Mouse (Mus musculus) lung, postnatal 0 days (tissue): ENCODE data around the gene Rnf144a. TPM values are rescaled to one million over a fixed set of nuclear protein-coding genes. Genes with fewer than 3 reads are reported as not detected.

Experiments
- ATAC-seq: fragments of 200-750 bp; cut with Nextera tagmentation; 2 replicates; pipeline ENCODE4 v1.8.0; 2017; ENCODE audit warnings: moderate library complexity
- DNase-seq: peaks from one replicate; pipeline ENCODE4 v3.0.0-alpha.2; 2016; ENCODE audit warnings: low spot score
- H3K27ac ChIP-seq: fragments of 300-500 bp; sonication (generic); 2 replicates; pipeline ENCODE4 v1.5.1; 2014; ENCODE audit warnings: antibody characterized with exemption, mild to moderate bottlenecking, low read length, mixed read lengths
- H3K27me3 ChIP-seq: fragments of 300-500 bp; sonication (generic); replicated peaks from 2 replicates; pipeline ENCODE4 v1.6.1; 2014; ENCODE audit warnings: low read length, mixed read lengths; ENCODE audit not compliant: insufficient read depth
- H3K36me3 ChIP-seq: fragments of 300-500 bp; sonication (generic); 2 replicates; pipeline ENCODE4 v1.6.1; 2014; ENCODE audit warnings: low read length, mixed read lengths; ENCODE audit not compliant: insufficient read depth
- H3K4me1 ChIP-seq: fragments of 300-500 bp; sonication (generic); 2 replicates; pipeline ENCODE4 v1.6.1; 2014; ENCODE audit warnings: antibody characterized with exemption, low read depth, low read length, mixed read lengths; ENCODE audit not compliant: insufficient read depth
- H3K4me2 ChIP-seq: fragments of 300-500 bp; sonication (generic); replicated peaks from 2 replicates; pipeline ENCODE4 v1.6.1; 2014; ENCODE audit warnings: low read depth, mild to moderate bottlenecking, low read length, moderate library complexity, mixed read lengths
- H3K4me3 ChIP-seq: fragments of 300-500 bp; sonication (generic); 2 replicates; pipeline ENCODE4 v1.5.1; 2014; ENCODE audit warnings: low read depth, low read length
- H3K9ac ChIP-seq: fragments of 300-500 bp; sonication (generic); replicated peaks from 2 replicates; pipeline ENCODE4 v1.6.1; 2014; ENCODE audit warnings: low read depth, mild to moderate bottlenecking
- H3K9me3 ChIP-seq: fragments of 300-500 bp; sonication (generic); 2 replicates; pipeline ENCODE4 v1.6.1; 2016; ENCODE audit warnings: low read length, mixed read lengths
- CTCF ChIP-seq: IDR thresholded peaks from 2 replicates; pipeline ENCODE4 v1.5.1; 2016; ENCODE audit warnings: antibody characterized with exemption, mild to moderate bottlenecking
- EP300 ChIP-seq: IDR thresholded peaks from 2 replicates; pipeline ENCODE4 v1.6.1; 2016; ENCODE audit warnings: antibody characterized with exemption, mild to moderate bottlenecking, control low read depth
- WGBS: fragments of 180-500 bp; shearing (Covaris S2); extraction: QIAGEN DNeasy Blood & Tissue Kit; methylation state at CpG from one replicate; pipeline ENCODE4 v1.1.7; 2014; 5-methylcytosine and 5-hydroxymethylcytosine counted together
- polyA plus RNA-seq: library from polyadenylated mRNA; unstranded; fragments of >200 nt; fragmentation: Nextera tagmentation; extraction: Ambion mirVana; gene quantifications from 2 replicates; pipeline ENCODE4 v1.2.1, GENCODE M21; 2015

The Rnf144a gene
- polyA plus RNA-seq, 1 experiment from 2014 or later: 69.6 TPM

DNA sequence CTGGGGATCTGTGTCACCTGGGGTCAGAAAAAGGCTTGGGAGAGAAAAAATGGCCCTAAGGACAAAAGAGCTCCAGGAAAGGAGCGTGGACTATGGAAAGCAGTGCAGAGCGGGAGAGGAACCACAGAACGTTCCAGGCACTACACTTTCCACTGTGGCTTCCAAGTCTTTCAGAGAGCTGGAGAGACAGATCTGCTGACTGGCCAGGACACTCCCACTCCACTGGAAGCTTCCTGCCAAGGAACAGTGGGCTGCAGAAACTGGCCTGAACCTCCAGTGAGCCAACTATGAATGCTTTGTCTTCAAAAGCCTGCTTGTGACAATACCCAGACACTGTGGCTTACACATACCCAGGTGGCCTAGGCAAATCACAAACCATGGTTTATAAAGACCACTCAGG is 84.0 kb downstream of the Rnf144a start:
- TF ChIP-seq EP300: no peak
- peaks cover 5% of the 10 kb centered on the region for H3K36me3 ChIP-seq
- H3K4me3 ChIP-seq: no peak overlapping the region
- H3K27ac ChIP-seq: peak overlapping the region; percentile 10; the same call in 1 of the 2 replicates
- WGBS: 55% methylated on average over 3 of the region's 3 CpGs
- peak; percentile 74 for DNase-seq
- H3K4me1 ChIP-seq: peaks cover 5% of the 10 kb centered on the region; the same call in 1 of the 2 replicates
- no peaks in the 10 kb centered on the region for H3K9me3 ChIP-seq
- peak; percentile 69 for ATAC-seq
- no peak overlapping the region for H3K4me2 ChIP-seq
- H3K9ac ChIP-seq: no peak overlapping the region
- no peaks in the 10 kb centered on the region for H3K27me3 ChIP-seq

DNA sequence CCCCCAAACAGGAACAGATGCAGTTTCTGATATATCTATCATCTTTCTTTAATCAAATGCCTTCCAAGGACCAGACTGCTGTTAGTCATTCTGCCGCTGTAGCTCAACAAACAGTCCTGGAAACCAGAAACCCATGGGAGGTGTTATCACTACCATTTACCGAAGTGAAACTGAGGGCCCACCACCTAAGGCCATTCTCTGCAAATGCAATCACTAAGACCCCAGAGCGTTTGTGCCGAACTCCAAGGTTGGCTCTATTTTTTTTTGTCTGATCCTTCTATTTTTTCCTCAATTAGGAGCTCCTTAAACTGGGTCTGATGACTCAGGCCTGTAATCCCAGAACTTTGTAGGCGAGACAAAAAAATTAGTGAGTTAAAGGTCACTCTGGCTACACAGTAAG is 85.3 kb downstream of the Rnf144a start:
- Histone ChIP-seq H3K4me2 (no peak overlapping the region), H3K9ac (no peak overlapping the region), H3K4me3 (no peak overlapping the region), H3K27me3 (no peaks in the 10 kb centered on the region), H3K27ac (no peak overlapping the region), H3K9me3 (no peaks in the 10 kb centered on the region), H3K4me1 (peaks cover 5% of the 10 kb centered on the region; the same call in 1 of the 2 replicates), H3K36me3 (peaks cover 6% of the 10 kb centered on the region)
- ATAC-seq (no peak), DNase-seq (no peak)
- 80% methylated on average over 5 of the region's 5 CpGs for WGBS
- no peak for TF ChIP-seq EP300

DNA sequence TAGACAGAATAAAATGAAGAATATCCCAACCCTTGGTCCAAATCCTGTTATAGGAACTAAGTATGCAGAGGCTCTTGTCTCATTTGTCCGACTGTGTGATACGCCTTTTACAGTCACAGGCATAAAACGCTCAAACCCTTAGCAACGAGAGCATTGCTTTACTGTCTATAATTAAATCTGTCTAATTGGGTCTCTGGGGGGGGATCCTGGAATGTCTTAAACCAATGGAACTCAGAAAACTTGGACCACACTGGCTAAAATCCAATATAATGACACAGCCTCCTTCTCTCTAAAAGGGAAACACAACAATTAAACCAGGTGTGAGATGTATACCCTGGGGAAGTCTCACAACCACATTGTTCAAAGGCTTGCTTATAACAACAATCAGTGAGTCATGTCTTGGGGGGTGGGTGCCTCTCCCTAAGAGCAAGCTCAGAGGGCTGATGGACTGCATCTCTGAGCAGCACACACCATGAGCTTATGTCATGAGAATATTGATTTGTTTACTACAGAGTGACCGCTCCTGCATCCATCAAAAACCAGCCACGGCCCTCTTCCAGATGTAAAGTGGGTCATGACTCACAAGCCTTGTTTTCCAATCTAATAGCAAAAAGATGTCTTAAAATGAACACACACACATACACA is 85.9 kb downstream of the Rnf144a start:
- DNase-seq (peak; percentile 41), ATAC-seq (peak; percentile 72)
- H3K9me3 ChIP-seq: no peaks in the 10 kb centered on the region
- no peak overlapping the region for H3K4me3 ChIP-seq
- peaks cover 5% of the 10 kb centered on the region; the same call in 1 of the 2 replicates for H3K4me1 ChIP-seq
- no peak overlapping the region for H3K4me2 ChIP-seq
- H3K36me3 ChIP-seq: peaks cover 6% of the 10 kb centered on the region; the same call in 1 of the 2 replicates
- no peak overlapping the region for H3K27ac ChIP-seq
- H3K9ac ChIP-seq: no peak overlapping the region
- H3K27me3 ChIP-seq: no peaks in the 10 kb centered on the region
- TF ChIP-seq EP300 (no peak), CTCF (no peak)
- 80% methylated on average over 6 of the region's 6 CpGs for WGBS

DNA sequence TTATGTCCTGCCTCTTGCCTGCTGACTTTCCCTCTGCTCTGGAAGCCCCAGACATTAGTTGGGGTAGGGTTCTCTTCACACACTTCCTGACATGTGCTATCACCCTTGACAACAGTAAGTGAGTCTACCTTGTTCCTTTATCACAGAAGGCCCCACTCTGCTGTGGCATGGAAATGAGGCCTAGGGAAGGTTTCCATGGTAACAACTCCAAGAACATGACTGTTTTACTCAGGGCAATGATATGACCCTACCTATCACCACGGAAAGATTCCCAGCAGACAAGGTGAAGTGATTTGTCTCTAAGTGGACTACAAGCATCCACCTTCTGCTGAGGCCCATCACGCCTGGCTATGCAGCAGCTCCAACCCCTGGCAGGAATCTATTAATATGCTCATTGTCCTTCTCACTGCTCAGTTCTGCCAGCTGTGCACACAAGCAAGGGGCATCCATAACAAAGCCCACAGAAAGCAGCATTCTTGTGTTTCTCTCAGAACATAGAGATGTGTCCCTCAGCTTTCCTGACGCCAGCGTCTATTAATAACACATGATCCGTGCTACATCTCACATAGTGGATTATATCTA is 91.2 kb downstream of the Rnf144a start:
- ATAC-seq: no peak
- Histone ChIP-seq H3K27me3 (no peaks in the 10 kb centered on the region), H3K4me2 (no peak overlapping the region), H3K9ac (no peak overlapping the region), H3K27ac (no peak overlapping the region), H3K4me3 (no peak overlapping the region), H3K36me3 (peaks cover 19% of the 10 kb centered on the region; the same call in 1 of the 2 replicates), H3K4me1 (no peaks in the 10 kb centered on the region), H3K9me3 (no peaks in the 10 kb centered on the region)
- no peak for TF ChIP-seq EP300
- no peak for TF ChIP-seq CTCF
- WGBS: 87% methylated on average over 5 of the region's 5 CpGs
- no peak for DNase-seq

DNA sequence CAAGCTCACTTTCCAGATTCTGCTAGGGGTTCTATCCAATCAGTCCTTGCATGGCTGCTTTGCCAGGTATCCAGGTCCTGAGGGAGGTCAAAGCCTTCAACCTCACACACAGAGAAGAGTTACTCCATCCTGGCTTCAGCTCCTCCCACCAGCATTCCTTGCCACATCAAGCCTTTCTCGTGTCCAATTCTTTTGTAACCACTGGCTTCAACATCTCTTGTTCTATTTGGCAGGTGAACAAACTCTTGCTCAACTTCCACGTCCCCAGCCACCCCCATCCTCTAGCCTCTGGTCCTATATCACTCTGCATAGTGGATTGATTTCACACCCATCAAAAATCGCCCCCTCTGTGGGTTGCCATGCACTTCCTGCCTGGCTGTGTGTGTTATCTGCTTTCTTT is 98.8 kb downstream of the Rnf144a start:
- H3K36me3 ChIP-seq: peaks cover 21% of the 10 kb centered on the region; the same call in 1 of the 2 replicates
- peak; percentile 91 for DNase-seq
- WGBS: 37% methylated on average over 3 of the region's 3 CpGs

DNA sequence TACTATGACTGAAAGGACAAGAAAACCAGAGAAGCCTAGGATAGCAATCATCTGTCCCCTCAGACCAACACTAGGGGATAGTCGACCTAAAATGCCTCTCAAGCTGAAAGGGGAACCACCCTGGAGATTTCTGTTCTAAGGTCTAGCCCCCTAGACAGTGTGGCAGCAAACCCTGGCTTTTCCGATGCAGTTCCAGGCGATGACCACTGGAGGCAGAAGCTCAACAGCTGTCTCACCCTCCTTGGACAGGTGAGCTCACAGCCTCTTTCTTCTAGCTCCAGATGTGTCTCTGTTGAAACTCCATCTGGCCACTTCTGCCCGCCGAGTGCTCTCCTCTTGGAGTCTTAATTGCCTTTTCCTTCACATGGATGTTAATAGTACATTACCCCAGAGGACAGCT is 100.1 kb downstream of the Rnf144a start:
- Histone ChIP-seq H3K27ac (no peak overlapping the region), H3K9ac (no peak overlapping the region), H3K36me3 (peaks cover 25% of the 10 kb centered on the region; the same call in 1 of the 2 replicates), H3K27me3 (no peaks in the 10 kb centered on the region), H3K4me2 (no peak overlapping the region), H3K4me3 (no peak overlapping the region), H3K9me3 (no peaks in the 10 kb centered on the region), H3K4me1 (no peaks in the 10 kb centered on the region)
- 45% methylated on average over 5 of the region's 5 CpGs for WGBS
- peak; percentile 42 for DNase-seq
- peak; percentile 55 for ATAC-seq
- peak; percentile 85 for TF ChIP-seq CTCF
- no peak for TF ChIP-seq EP300

More for the DNA sequence above, 98.8 kb downstream of the Rnf144a start:
- Histone ChIP-seq H3K4me2 (no peak overlapping the region), H3K9ac (no peak overlapping the region), H3K4me3 (no peak overlapping the region), H3K27me3 (no peaks in the 10 kb centered on the region), H3K27ac (no peak overlapping the region), H3K4me1 (no peaks in the 10 kb centered on the region), H3K9me3 (no peaks in the 10 kb centered on the region)
- ATAC-seq: peak; percentile 84
- peak; percentile 68; the same call in 1 of the 2 replicates for TF ChIP-seq EP300
- no peak for TF ChIP-seq CTCF
